Mouse (Mus musculus): ENCODE measurements at regions not wholly inside any gene's neighbourhood (a gene's known extent, or its start where the extent isn't known, plus 50 kb on each side); places are given as distances from the start of the nearest gene placed in this dataset.

- H3K27me3 ChIP-seq (ENCODE audit: control insufficient read depth, insufficient read depth, low read length): no peaks in the 10 kb centered on the region
- no peak overlapping the region for H3K4me3 ChIP-seq (ENCODE audit: low read depth, low read length)
- DNase-seq (ENCODE audit: low spot score) (no peak), ATAC-seq (ENCODE audit: insufficient number of reproducible peaks, low FRiP score, low TSS enrichment, low read depth) (no peak)
- no peaks in the 10 kb centered on the region for H3K36me3 ChIP-seq (ENCODE audit: control insufficient read depth, insufficient read depth, low read length)
- no peak overlapping the region for H3K9ac ChIP-seq (ENCODE audit: low read length)
- WGBS: 82% methylated on average over 4 of the region's 4 CpGs
- no peak overlapping the region for H3K27ac ChIP-seq (replicated peaks; ENCODE audit: low read depth, low read length)
- H3K9me3 ChIP-seq (ENCODE audit: control insufficient read depth, low read length): no peaks in the 10 kb centered on the region
- H3K4me2 ChIP-seq (ENCODE audit: low read depth, severe bottlenecking): no peak overlapping the region
- no peaks in the 10 kb centered on the region for H3K4me1 ChIP-seq (ENCODE audit: control insufficient read depth, insufficient read depth, low read length)
Measured at GRCm38 (mm10) chr2:54033277-54033676, 52.1 kb downstream of the Rprm start.

- no peak overlapping the region for H3K9ac ChIP-seq (ENCODE audit: low read length)
- no peaks in the 10 kb centered on the region for H3K27me3 ChIP-seq (ENCODE audit: control insufficient read depth, insufficient read depth, low read length)
- H3K4me2 ChIP-seq (ENCODE audit: low read depth, severe bottlenecking): no peak overlapping the region
- H3K36me3 ChIP-seq (ENCODE audit: control insufficient read depth, insufficient read depth, low read length): no peaks in the 10 kb centered on the region
- 88% methylated on average over 2 of the region's 2 CpGs for WGBS
- no peaks in the 10 kb centered on the region for H3K9me3 ChIP-seq (ENCODE audit: control insufficient read depth, low read length)
- no peaks in the 10 kb centered on the region for H3K4me1 ChIP-seq (ENCODE audit: control insufficient read depth, insufficient read depth, low read length)
- H3K4me3 ChIP-seq (ENCODE audit: low read depth, low read length): no peak overlapping the region
- H3K27ac ChIP-seq (replicated peaks; ENCODE audit: low read depth, low read length): no peak overlapping the region
- no peak for DNase-seq (ENCODE audit: low spot score)
- ATAC-seq (ENCODE audit: insufficient number of reproducible peaks, low FRiP score, low TSS enrichment, low read depth): no peak
Measured at GRCm38 (mm10) chr2:54028851-54029250, 56.5 kb downstream of the Rprm start.

- Histone ChIP-seq H3K36me3 (ENCODE audit: control insufficient read depth, insufficient read depth, low read length) (no peaks in the 10 kb centered on the region), H3K4me3 (ENCODE audit: low read depth, low read length) (no peak overlapping the region), H3K4me2 (ENCODE audit: low read depth, severe bottlenecking) (no peak overlapping the region), H3K9ac (ENCODE audit: low read length) (no peak overlapping the region), H3K27ac (replicated peaks; ENCODE audit: low read depth, low read length) (no peak overlapping the region), H3K9me3 (ENCODE audit: control insufficient read depth, low read length) (no peaks in the 10 kb centered on the region), H3K27me3 (ENCODE audit: control insufficient read depth, insufficient read depth, low read length) (no peaks in the 10 kb centered on the region), H3K4me1 (ENCODE audit: control insufficient read depth, insufficient read depth, low read length) (no peaks in the 10 kb centered on the region)
- no peak for ATAC-seq (ENCODE audit: insufficient number of reproducible peaks, low FRiP score, low TSS enrichment, low read depth)
- no peak for DNase-seq (ENCODE audit: low spot score)
- WGBS: 85% methylated on average over 4 of the region's 4 CpGs
Measured at GRCm38 (mm10) chr2:54022708-54023107, 62.6 kb downstream of the Rprm start.

GRCm38 (mm10) chr2:53990157-53990556 lies 95.2 kb downstream of the Rprm start:
- DNase-seq (ENCODE audit: low spot score) (no peak), ATAC-seq (ENCODE audit: insufficient number of reproducible peaks, low FRiP score, low TSS enrichment, low read depth) (peak; percentile 9; the same call in 1 of the 2 replicates)
- H3K36me3 ChIP-seq (ENCODE audit: control insufficient read depth, insufficient read depth, low read length): no peaks in the 10 kb centered on the region
- H3K4me3 ChIP-seq (ENCODE audit: low read depth, low read length): no peak overlapping the region
- no peaks in the 10 kb centered on the region for H3K9me3 ChIP-seq (ENCODE audit: control insufficient read depth, low read length)
- H3K9ac ChIP-seq (ENCODE audit: low read length): no peak overlapping the region
- H3K4me2 ChIP-seq (ENCODE audit: low read depth, severe bottlenecking): no peak overlapping the region
- H3K27me3 ChIP-seq (ENCODE audit: control insufficient read depth, insufficient read depth, low read length): no peaks in the 10 kb centered on the region
- WGBS: 61% methylated on average over 2 of the region's 2 CpGs
- H3K27ac ChIP-seq (replicated peaks; ENCODE audit: low read depth, low read length): no peak overlapping the region
- H3K4me1 ChIP-seq (ENCODE audit: control insufficient read depth, insufficient read depth, low read length): no peaks in the 10 kb centered on the region

- 92% methylated on average over 4 of the region's 4 CpGs for WGBS
- no peak overlapping the region for H3K9ac ChIP-seq (ENCODE audit: low read length)
- no peak overlapping the region for H3K4me2 ChIP-seq (ENCODE audit: low read depth, severe bottlenecking)
- H3K27me3 ChIP-seq (ENCODE audit: control insufficient read depth, insufficient read depth, low read length): no peaks in the 10 kb centered on the region
- H3K4me1 ChIP-seq (ENCODE audit: control insufficient read depth, insufficient read depth, low read length): no peaks in the 10 kb centered on the region
- H3K9me3 ChIP-seq (ENCODE audit: control insufficient read depth, low read length): no peaks in the 10 kb centered on the region
- H3K36me3 ChIP-seq (ENCODE audit: control insufficient read depth, insufficient read depth, low read length): no peaks in the 10 kb centered on the region
- DNase-seq (ENCODE audit: low spot score): no peak
- no peak overlapping the region for H3K4me3 ChIP-seq (ENCODE audit: low read depth, low read length)
- H3K27ac ChIP-seq (replicated peaks; ENCODE audit: low read depth, low read length): no peak overlapping the region
- ATAC-seq (ENCODE audit: insufficient number of reproducible peaks, low FRiP score, low TSS enrichment, low read depth): no peak
Measured at GRCm38 (mm10) chr2:53975707-53976106, 109.6 kb downstream of the Rprm start.

GRCm38 (mm10) chr2:53960499-53960898 lies 124.9 kb downstream of the Rprm start:
- Histone ChIP-seq H3K4me3 (ENCODE audit: low read depth, low read length) (no peak overlapping the region), H3K4me1 (ENCODE audit: control insufficient read depth, insufficient read depth, low read length) (no peaks in the 10 kb centered on the region), H3K9ac (ENCODE audit: low read length) (no peak overlapping the region), H3K27ac (replicated peaks; ENCODE audit: low read depth, low read length) (no peak overlapping the region), H3K27me3 (ENCODE audit: control insufficient read depth, insufficient read depth, low read length) (no peaks in the 10 kb centered on the region), H3K9me3 (ENCODE audit: control insufficient read depth, low read length) (no peaks in the 10 kb centered on the region), H3K4me2 (ENCODE audit: low read depth, severe bottlenecking) (no peak overlapping the region), H3K36me3 (ENCODE audit: control insufficient read depth, insufficient read depth, low read length) (no peaks in the 10 kb centered on the region)
- ATAC-seq (ENCODE audit: insufficient number of reproducible peaks, low FRiP score, low TSS enrichment, low read depth) (no peak), DNase-seq (ENCODE audit: low spot score) (no peak)
- WGBS: 78% methylated on average over 1 of the region's 1 CpGs

GRCm38 (mm10) chr2:53948237-53948636 lies 137.1 kb downstream of the Rprm start:
- Histone ChIP-seq H3K4me2 (ENCODE audit: low read depth, severe bottlenecking) (no peak overlapping the region), H3K9ac (ENCODE audit: low read length) (no peak overlapping the region), H3K4me3 (ENCODE audit: low read depth, low read length) (no peak overlapping the region), H3K36me3 (ENCODE audit: control insufficient read depth, insufficient read depth, low read length) (no peaks in the 10 kb centered on the region), H3K27ac (replicated peaks; ENCODE audit: low read depth, low read length) (no peak overlapping the region), H3K27me3 (ENCODE audit: control insufficient read depth, insufficient read depth, low read length) (no peaks in the 10 kb centered on the region), H3K4me1 (ENCODE audit: control insufficient read depth, insufficient read depth, low read length) (no peaks in the 10 kb centered on the region), H3K9me3 (ENCODE audit: control insufficient read depth, low read length) (no peaks in the 10 kb centered on the region)
- WGBS: 62% methylated on average over 2 of the region's 2 CpGs
- ATAC-seq (ENCODE audit: insufficient number of reproducible peaks, low FRiP score, low TSS enrichment, low read depth) (no peak), DNase-seq (ENCODE audit: low spot score) (no peak)

- Histone ChIP-seq H3K9me3 (ENCODE audit: control insufficient read depth, low read length) (no peaks in the 10 kb centered on the region), H3K4me1 (ENCODE audit: control insufficient read depth, insufficient read depth, low read length) (no peaks in the 10 kb centered on the region), H3K9ac (ENCODE audit: low read length) (no peak overlapping the region), H3K4me2 (ENCODE audit: low read depth, severe bottlenecking) (no peak overlapping the region), H3K27me3 (ENCODE audit: control insufficient read depth, insufficient read depth, low read length) (no peaks in the 10 kb centered on the region), H3K36me3 (ENCODE audit: control insufficient read depth, insufficient read depth, low read length) (no peaks in the 10 kb centered on the region), H3K27ac (replicated peaks; ENCODE audit: low read depth, low read length) (no peak overlapping the region), H3K4me3 (ENCODE audit: low read depth, low read length) (no peak overlapping the region)
- no peak for ATAC-seq (ENCODE audit: insufficient number of reproducible peaks, low FRiP score, low TSS enrichment, low read depth)
- DNase-seq (ENCODE audit: low spot score): no peak
Measured at GRCm38 (mm10) chr2:53947534-53947933, 137.8 kb downstream of the Rprm start.

- H3K36me3 ChIP-seq (ENCODE audit: control insufficient read depth, insufficient read depth, low read length): no peaks in the 10 kb centered on the region
- H3K9ac ChIP-seq (ENCODE audit: low read length): no peak overlapping the region
- 90% methylated on average over 3 of the region's 3 CpGs for WGBS
- no peak for DNase-seq (ENCODE audit: low spot score)
- H3K9me3 ChIP-seq (ENCODE audit: control insufficient read depth, low read length): no peaks in the 10 kb centered on the region
- no peak overlapping the region for H3K27ac ChIP-seq (replicated peaks; ENCODE audit: low read depth, low read length)
- no peaks in the 10 kb centered on the region for H3K4me1 ChIP-seq (ENCODE audit: control insufficient read depth, insufficient read depth, low read length)
- no peak overlapping the region for H3K4me2 ChIP-seq (ENCODE audit: low read depth, severe bottlenecking)
- no peaks in the 10 kb centered on the region for H3K27me3 ChIP-seq (ENCODE audit: control insufficient read depth, insufficient read depth, low read length)
- no peak overlapping the region for H3K4me3 ChIP-seq (ENCODE audit: low read depth, low read length)
- no peak for ATAC-seq (ENCODE audit: insufficient number of reproducible peaks, low FRiP score, low TSS enrichment, low read depth)
Measured at GRCm38 (mm10) chr2:53911857-53912256, 173.5 kb downstream of the Rprm start.
